Mouse (Mus musculus): Measurements from ENCODE around the gene Csmd2. TPM values are rescaled to one million over a fixed set of nuclear protein-coding genes. Genes with fewer than 3 reads are reported as not detected.

Csmd2 gene
- total and polyA plus RNA-seq, 3 experiments, result 0.11 TPM; not detected in 2

- no peak for ATAC-seq (ENCODE audit: extremely low read depth, insufficient number of reproducible peaks, low FRiP score, poor library complexity, severe bottlenecking)
Measured at GRCm38 (mm10) chr4:128239113-128239512, 251.5 kb downstream of the Csmd2 start.

GRCm38 (mm10) chr4:128241075-128241853, 253.6 kb downstream of the Csmd2 start:
- ATAC-seq (ENCODE audit: extremely low read depth, insufficient number of reproducible peaks, low FRiP score, poor library complexity, severe bottlenecking), result no peak
- Histone ChIP-seq H3K9me3 (replicated peaks) (peaks cover 73% of the 10 kb centered on the region), H3K36me3 (replicated peaks) (no peaks in the 10 kb centered on the region), H3K4me3 (ENCODE audit: low read depth, low read length) (no peak overlapping the region), H3K27me3 (ENCODE audit: insufficient read depth, low read length) (no peaks in the 10 kb centered on the region), H3K4me1 (ENCODE audit: insufficient read depth, low read depth, low read length) (no peaks in the 10 kb centered on the region)
- no peak for DNase-seq (ENCODE audit: low spot score)
- no peak for TF ChIP-seq GATA1 (IDR thresholded peaks at IDR 0.05; ENCODE audit: borderline replicate concordance, low read length)

More at GRCm38 (mm10) chr4:128239113-128239512, 251.5 kb downstream of the Csmd2 start:
- no peak overlapping the region for H3K4me3 ChIP-seq (ENCODE audit: low read depth, low read length)
- TF ChIP-seq GATA1 (IDR thresholded peaks at IDR 0.05; ENCODE audit: borderline replicate concordance, low read length) (no peak), GATA2 (IDR thresholded peaks at IDR 0.05; ENCODE audit: borderline replicate concordance, low read depth, low read length) (no peak), POLR2AphosphoS5 (IDR thresholded peaks at IDR 0.05; ENCODE audit: insufficient replicate concordance, low read depth, low read length) (no peak), CTCF (IDR thresholded peaks at IDR 0.05; ENCODE audit: low read depth, low read length) (no peak), TAL1 (conservative IDR thresholded peaks at IDR 0.05; ENCODE audit: low read depth, low read length) (no peak)
- no peaks in the 10 kb centered on the region for H3K27me3 ChIP-seq (ENCODE audit: insufficient read depth, low read length)
- H3K4me1 ChIP-seq (ENCODE audit: insufficient read depth, low read depth, low read length), result no peaks in the 10 kb centered on the region
- H3K36me3 ChIP-seq (replicated peaks), result no peaks in the 10 kb centered on the region
- no peak for DNase-seq (ENCODE audit: low spot score)
- H3K9me3 ChIP-seq (replicated peaks), result peaks cover 70% of the 10 kb centered on the region

GRCm38 (mm10) chr4:128241854-128242356, 254.2 kb downstream of the Csmd2 start:
- no peak for ATAC-seq (ENCODE audit: extremely low read depth, insufficient number of reproducible peaks, low FRiP score, poor library complexity, severe bottlenecking)
- Histone ChIP-seq H3K4me3 (ENCODE audit: low read depth, low read length) (no peak overlapping the region), H3K36me3 (replicated peaks) (no peaks in the 10 kb centered on the region), H3K9me3 (replicated peaks) (peaks cover 73% of the 10 kb centered on the region), H3K27me3 (ENCODE audit: insufficient read depth, low read length) (no peaks in the 10 kb centered on the region), H3K4me1 (ENCODE audit: insufficient read depth, low read depth, low read length) (no peaks in the 10 kb centered on the region)
- TF ChIP-seq CTCF (IDR thresholded peaks at IDR 0.05; ENCODE audit: low read depth, low read length) (no peak), GATA2 (IDR thresholded peaks at IDR 0.05; ENCODE audit: borderline replicate concordance, low read depth, low read length) (no peak), POLR2AphosphoS5 (IDR thresholded peaks at IDR 0.05; ENCODE audit: insufficient replicate concordance, low read depth, low read length) (no peak), TAL1 (conservative IDR thresholded peaks at IDR 0.05; ENCODE audit: low read depth, low read length) (no peak), GATA1 (IDR thresholded peaks at IDR 0.05; ENCODE audit: borderline replicate concordance, low read length) (no peak)
- DNase-seq (ENCODE audit: low spot score), result no peak

- H3K9me3 ChIP-seq (replicated peaks), result peaks cover 84% of the 10 kb centered on the region
- H3K36me3 ChIP-seq (replicated peaks), result no peaks in the 10 kb centered on the region
- no peak for TF ChIP-seq GATA1 (IDR thresholded peaks at IDR 0.05; ENCODE audit: borderline replicate concordance, low read length)
- TF ChIP-seq POLR2AphosphoS5 (IDR thresholded peaks at IDR 0.05; ENCODE audit: insufficient replicate concordance, low read depth, low read length), result no peak
- H3K4me1 ChIP-seq (ENCODE audit: insufficient read depth, low read depth, low read length), result no peaks in the 10 kb centered on the region
- no peak for ATAC-seq (ENCODE audit: extremely low read depth, insufficient number of reproducible peaks, low FRiP score, poor library complexity, severe bottlenecking)
- H3K27me3 ChIP-seq (ENCODE audit: insufficient read depth, low read length), result no peaks in the 10 kb centered on the region
- no peak overlapping the region for H3K4me3 ChIP-seq (ENCODE audit: low read depth, low read length)
- no peak for DNase-seq (ENCODE audit: low spot score)
Measured at GRCm38 (mm10) chr4:128245201-128245600, 257.5 kb downstream of the Csmd2 start.

DNA sequence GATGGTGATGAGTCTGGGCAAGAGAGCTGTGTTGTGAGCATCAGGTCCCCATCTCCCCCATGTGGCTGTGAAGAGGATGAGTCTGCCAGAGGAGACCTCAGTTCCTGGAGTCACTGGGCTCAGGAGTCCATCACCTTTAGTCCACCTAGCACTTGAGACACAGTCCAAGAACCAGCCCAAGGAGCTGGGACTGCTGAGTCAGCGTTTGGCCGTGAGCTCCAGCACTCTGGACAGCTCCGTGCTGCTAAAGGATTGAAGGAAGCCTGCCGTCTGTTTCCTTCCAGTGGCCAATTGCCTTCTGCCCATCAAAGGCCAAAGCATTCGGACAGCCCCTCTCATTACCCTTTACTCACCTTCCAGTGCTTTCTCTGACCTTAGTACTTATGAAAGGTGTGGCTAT, 261.0 kb downstream of the Csmd2 start:
- no peak overlapping the region for H3K4me3 ChIP-seq (ENCODE audit: low read depth, low read length)
- ATAC-seq (ENCODE audit: extremely low read depth, insufficient number of reproducible peaks, low FRiP score, poor library complexity, severe bottlenecking) (no peak), DNase-seq (ENCODE audit: low spot score) (no peak)
- H3K36me3 ChIP-seq (replicated peaks), result no peaks in the 10 kb centered on the region
- no peaks in the 10 kb centered on the region for H3K27me3 ChIP-seq (ENCODE audit: insufficient read depth, low read length)
- peaks cover 89% of the 10 kb centered on the region for H3K9me3 ChIP-seq (replicated peaks)
- no peaks in the 10 kb centered on the region for H3K4me1 ChIP-seq (ENCODE audit: insufficient read depth, low read depth, low read length)
- no peak for TF ChIP-seq POLR2AphosphoS5 (IDR thresholded peaks at IDR 0.05; ENCODE audit: insufficient replicate concordance, low read depth, low read length)
- no peak for TF ChIP-seq GATA2 (IDR thresholded peaks at IDR 0.05; ENCODE audit: borderline replicate concordance, low read depth, low read length)
- no peak for TF ChIP-seq TAL1 (conservative IDR thresholded peaks at IDR 0.05; ENCODE audit: low read depth, low read length)
- TF ChIP-seq GATA1 (IDR thresholded peaks at IDR 0.05; ENCODE audit: borderline replicate concordance, low read length), result no peak
- TF ChIP-seq CTCF (IDR thresholded peaks at IDR 0.05; ENCODE audit: low read depth, low read length), result no peak

GRCm38 (mm10) chr4:128259211-128259610, 271.6 kb downstream of the Csmd2 start:
- Histone ChIP-seq H3K36me3 (replicated peaks) (no peaks in the 10 kb centered on the region), H3K9me3 (replicated peaks) (peaks cover 78% of the 10 kb centered on the region), H3K4me3 (ENCODE audit: low read depth, low read length) (no peak overlapping the region), H3K4me1 (ENCODE audit: insufficient read depth, low read depth, low read length) (no peaks in the 10 kb centered on the region), H3K27me3 (ENCODE audit: insufficient read depth, low read length) (no peaks in the 10 kb centered on the region)
- DNase-seq (ENCODE audit: low spot score) (no peak), ATAC-seq (ENCODE audit: extremely low read depth, insufficient number of reproducible peaks, low FRiP score, poor library complexity, severe bottlenecking) (no peak)
- no peak for TF ChIP-seq GATA2 (IDR thresholded peaks at IDR 0.05; ENCODE audit: borderline replicate concordance, low read depth, low read length)
- TF ChIP-seq POLR2AphosphoS5 (IDR thresholded peaks at IDR 0.05; ENCODE audit: insufficient replicate concordance, low read depth, low read length), result no peak
- TF ChIP-seq CTCF (IDR thresholded peaks at IDR 0.05; ENCODE audit: low read depth, low read length), result no peak
- no peak for TF ChIP-seq TAL1 (conservative IDR thresholded peaks at IDR 0.05; ENCODE audit: low read depth, low read length)
- no peak for TF ChIP-seq GATA1 (IDR thresholded peaks at IDR 0.05; ENCODE audit: borderline replicate concordance, low read length)
